Mouse (Mus musculus) left cerebral cortex, postnatal 4 days (tissue): ENCODE data around the gene 4930412O13Rik. TPM values are rescaled to one million over a fixed set of nuclear protein-coding genes. Genes with fewer than 3 reads are reported as not detected.

Experiments
- DNase-seq: peaks from one replicate; pipeline ENCODE4 v3.0.0-alpha.2; 2022
- intact Hi-C: fragments of 180-260 bp; cut with DNase I; formaldehyde crosslinking; loops from one replicate; pipeline ENCODE4 v1.15.1; 2025
- total RNA-seq, 2 experiments: library from RNA; stranded (reverse); gene quantifications; 2 replicates each; pipeline ENCODE4 v1.2.3; 2021

4930412O13Rik gene
- total RNA-seq: not detected

DNA sequence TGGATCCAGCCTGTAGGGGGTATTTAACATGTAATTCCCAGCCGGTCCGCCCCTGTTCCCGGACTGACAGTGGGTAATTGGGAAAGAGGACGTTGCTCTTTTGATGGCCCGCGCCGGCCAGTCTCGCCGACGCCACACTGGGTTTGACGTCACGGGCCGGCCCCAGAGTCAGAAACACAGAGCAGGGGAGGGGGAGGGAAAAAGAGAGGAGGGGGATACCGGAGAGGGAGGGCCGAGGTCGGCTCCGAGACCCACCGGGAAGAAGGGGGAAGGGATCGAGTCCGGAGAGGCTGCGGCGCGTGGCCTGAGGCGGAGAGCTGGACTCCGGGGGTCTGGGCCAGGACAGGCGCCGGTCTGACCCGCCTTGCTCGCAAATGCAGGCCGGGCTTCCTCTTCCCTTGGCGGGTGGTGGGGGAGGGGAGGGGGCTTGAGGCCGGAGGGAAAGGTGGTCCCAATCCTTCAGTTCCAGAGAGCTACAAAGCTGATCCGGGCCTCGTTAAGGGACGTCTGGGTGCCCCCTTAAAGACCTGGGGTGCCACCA, at the start of gene 4930412O13Rik:
Gene 4930412O13Rik (plus strand): TSS at position 202 of the 541 bp plus-strand sequence.
- no peak for DNase-seq
- intact Hi-C loops: loop anchor here (5.0 to 10.0 kb wide), 4 partner anchors 131 to 1204 kb away; no protein-coding TSS in a partner anchor

DNA sequence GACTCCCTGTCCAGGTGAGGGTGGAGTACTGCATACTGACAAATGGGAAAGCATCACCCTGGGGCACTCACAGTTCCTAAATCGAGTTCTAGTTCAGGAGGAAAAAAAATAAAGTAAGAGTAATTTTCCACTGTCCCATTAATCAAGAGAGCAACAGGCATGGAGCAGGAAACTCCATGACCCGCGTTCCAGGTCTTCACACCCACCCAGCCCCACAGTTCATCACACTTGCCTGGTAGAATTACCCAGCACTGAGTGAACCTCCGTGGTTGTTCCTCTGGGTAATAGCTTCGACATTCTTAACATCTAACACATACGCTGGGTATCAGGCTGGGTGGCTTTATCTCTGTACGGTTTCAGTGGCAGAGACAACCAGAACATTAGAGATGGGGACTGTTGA, 47.3 kb upstream of the 4930412O13Rik start:
- intact Hi-C loops: no loop called here
- DNase-seq: no peak

DNA sequence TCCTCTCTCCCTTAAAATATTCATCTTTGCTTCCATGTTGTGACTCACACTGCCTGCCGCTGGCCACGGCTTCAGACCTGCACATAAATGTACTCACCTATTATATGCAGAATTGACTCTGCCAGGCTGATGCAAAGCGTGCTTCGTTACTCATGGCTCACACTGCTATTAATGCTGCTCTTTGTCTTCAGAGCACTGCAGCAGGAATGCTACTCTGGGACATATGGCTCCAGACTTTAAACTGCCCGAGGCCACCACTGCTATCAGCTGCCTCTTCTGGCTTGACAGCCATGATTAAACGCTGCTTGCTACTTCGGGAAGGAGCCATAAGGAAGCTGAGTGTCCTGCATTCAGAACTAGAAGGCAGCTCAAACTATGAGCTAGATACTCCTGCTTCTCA, 45.9 kb upstream of the 4930412O13Rik start:
- intact Hi-C loops: no loop called here

DNA sequence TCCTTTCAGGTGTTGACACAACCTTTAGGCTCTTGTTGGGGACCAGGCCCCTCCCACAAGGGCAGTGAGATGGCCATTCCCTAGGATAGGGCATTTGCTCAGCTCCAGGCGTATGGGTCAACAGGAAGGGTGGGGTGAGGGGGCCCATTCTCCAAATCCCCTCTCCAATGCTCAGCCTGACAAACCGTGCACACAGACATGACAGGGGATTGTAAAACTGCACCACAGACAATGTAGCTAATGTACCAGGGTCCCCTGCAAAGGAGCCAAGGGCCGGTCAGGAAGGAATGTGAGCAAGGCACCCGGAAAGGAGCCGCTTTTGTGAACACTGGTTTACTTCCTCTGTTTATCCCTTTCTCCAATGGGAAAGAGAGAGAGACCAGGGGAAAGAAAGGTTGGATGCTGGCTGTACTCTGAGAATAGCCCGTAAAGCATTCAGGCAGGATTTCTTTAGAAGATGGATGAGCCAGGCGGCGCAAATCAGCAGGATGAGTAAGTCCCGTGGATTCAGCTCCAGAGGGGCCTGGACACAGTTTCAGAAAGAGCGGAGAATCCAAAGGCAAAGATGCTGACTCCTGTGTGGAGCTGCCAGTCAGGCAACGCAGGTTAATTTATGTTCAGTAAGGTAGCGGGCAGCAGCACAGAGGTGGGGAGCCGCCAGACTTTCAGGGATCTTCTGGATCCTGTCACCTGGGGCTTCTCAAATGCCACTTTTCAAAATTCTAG, 28.0 kb upstream of the 4930412O13Rik start:
- intact Hi-C loops: no loop called here
- DNase-seq: no peak

More for the DNA sequence above, 45.9 kb upstream of the 4930412O13Rik start:
- DNase-seq: peak; percentile 2

DNA sequence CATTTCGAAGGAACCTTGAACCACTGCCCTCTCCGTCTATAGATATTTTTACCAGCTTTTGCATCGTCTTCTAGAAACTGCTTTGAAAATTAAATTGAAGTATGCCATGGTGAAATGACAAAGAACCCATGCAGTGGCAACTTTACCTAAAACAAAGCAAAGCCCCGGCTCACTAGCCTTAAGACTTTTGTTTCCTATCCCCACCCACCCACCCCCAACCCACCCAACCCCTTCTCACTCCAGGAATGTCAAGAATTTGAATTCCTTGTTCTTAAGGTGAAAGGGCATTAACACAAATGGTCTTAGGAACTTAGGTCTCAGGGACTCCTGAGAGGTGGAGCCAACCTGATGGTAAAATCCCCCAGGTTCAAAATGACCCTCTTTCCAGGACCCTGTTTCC, 25.2 kb upstream of the 4930412O13Rik start:
- intact Hi-C loops: no loop called here

DNA sequence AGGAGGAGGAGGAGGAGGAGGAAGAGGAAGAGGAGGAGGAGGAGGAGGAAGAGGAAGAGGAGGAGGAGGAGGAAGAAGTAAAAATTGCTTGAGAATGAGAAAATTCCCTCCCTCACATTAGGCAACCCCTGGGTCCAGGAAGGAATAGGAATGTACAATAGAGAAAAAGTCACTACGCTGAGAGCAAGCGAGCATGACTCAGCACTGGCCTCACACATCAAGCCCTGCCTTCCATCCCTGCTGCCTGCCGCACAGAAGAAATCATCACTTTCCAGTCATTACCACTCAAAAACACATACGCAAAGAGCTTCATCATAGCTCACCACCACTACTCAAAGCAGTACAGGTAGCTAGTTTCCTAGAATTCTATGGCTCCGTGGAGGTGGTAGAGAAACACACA, 20.4 kb upstream of the 4930412O13Rik start:
- intact Hi-C loops: no loop called here
- DNase-seq: no peak

More for the DNA sequence above, 25.2 kb upstream of the 4930412O13Rik start:
- DNase-seq: no peak

DNA sequence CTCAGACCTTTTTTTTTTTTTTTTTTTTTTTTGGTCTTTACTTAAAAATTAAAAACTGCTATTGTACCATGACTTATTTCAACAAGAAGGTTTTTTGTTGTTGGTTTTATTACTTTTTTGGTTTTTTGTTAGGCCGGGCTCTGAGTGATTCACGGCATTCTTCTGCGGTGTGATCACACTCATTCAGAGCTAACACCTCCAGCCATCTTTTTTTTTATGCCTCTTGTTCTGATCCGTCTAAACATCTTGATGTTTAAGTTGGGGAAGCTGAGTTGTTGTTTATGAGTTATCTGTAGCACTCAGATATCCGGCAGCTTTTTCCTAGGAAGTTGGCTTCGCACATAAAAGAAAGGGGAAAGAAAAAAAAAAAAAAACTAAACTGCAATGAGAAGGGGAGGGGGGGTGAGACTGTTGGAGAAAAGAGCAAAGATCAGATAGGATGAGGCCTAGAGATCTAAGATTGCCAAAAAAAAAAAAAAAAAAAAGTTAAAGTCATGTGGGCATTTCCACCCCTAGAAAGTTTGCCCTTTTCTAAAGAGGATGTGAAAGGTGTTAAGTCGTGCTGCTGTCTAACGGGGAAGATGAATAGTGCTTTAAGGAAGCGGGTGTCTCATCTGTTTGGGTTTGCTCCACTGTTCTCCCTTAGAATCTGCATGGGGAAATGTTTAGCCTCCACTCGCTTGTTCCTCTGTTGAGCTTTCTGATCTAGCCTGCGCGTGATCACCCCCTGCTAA, 13.8 kb upstream of the 4930412O13Rik start:
- intact Hi-C loops: no loop called here
- DNase-seq: no peak

DNA sequence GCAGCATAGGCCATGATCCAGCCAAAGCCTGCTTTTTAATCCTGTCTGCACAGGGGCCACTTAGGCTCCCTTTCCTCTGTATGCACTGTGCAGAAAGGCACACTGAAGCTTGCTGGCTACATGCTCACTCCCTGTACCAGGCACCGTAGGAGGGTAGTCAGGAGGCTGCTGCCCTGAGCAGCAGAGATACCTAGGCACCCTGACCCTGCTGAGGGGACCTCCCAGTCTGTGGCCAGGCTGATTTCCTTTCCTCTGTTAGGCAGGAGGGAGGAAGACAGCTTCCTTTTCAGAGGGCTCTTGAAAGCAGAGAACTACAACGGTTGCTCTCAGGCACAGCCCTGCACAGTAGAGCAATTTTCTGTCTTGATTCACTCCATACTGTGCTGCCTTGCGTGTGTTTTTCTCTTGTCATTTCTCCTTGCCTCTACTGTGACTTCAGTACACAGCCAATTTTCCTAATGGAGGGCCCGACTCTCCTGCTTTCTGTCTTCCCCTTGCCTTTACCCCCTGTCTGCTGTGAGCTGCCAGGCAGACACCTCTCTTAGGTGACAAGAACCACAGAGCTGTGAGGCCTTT, 9.8 kb upstream of the 4930412O13Rik start:
- intact Hi-C loops: no loop called here
- DNase-seq: no peak

DNA sequence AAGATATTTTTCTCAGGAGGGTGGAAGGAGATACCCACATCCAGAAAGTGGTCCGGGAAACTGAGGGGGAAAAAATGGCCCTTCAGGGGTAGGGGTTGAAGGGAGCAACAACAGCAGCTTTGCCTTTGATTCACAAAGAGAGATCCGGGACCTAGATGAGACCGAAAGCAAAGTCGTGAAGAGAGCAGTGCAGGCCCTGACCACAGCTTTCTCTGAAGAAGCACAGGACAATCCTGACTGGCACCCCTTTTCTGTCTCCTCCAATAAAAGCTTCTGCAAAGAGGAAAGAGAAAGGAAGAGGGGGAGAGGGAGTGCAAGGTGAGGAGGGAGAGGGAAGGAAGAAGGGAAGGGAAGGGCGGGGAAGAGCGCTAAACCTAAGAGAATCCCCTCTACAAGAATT, 9.3 kb upstream of the 4930412O13Rik start:
- intact Hi-C loops: no loop called here
- no peak for DNase-seq

DNA sequence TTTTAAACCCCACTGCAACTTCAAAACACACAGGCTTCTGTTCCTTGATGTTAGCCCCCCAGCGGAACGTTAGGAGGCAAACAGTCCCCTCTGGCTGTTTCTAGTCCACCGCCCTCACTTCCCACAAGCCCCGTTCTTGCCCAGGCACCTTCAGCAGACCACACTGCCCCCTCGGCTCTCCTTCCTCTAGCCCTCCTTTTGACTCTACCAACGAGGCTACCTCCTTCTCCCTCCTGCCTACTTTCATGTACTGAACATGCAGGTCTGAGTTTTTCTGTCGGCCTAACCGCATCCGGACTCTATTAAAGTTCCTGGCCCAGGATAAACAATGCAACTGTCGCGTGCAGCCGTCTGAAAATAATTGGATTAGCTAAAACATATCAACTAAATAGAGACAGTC, 8.4 kb upstream of the 4930412O13Rik start:
- no peak for DNase-seq
- intact Hi-C loops: no loop called here

DNA sequence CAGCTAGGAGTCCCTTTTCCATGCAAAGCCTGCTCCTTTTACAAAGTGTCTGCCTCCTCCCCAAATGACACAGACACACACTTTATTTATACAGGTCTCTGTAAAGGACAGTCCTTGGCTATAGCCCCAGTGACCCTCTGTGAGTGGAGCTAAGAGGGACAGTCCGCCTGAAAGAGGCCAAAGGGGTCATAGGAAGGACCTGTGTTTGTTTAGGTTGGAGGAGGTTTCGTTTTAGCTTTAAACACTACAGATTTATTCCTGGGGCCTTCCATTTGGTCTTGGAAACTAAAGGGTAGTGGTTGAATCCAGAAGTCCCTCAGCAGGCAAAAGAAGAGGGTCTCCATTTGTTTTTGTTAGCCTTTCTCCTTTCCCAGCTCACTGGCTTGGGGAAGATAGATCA, 7.3 kb upstream of the 4930412O13Rik start:
- intact Hi-C loops: no loop called here
- DNase-seq: no peak

DNA sequence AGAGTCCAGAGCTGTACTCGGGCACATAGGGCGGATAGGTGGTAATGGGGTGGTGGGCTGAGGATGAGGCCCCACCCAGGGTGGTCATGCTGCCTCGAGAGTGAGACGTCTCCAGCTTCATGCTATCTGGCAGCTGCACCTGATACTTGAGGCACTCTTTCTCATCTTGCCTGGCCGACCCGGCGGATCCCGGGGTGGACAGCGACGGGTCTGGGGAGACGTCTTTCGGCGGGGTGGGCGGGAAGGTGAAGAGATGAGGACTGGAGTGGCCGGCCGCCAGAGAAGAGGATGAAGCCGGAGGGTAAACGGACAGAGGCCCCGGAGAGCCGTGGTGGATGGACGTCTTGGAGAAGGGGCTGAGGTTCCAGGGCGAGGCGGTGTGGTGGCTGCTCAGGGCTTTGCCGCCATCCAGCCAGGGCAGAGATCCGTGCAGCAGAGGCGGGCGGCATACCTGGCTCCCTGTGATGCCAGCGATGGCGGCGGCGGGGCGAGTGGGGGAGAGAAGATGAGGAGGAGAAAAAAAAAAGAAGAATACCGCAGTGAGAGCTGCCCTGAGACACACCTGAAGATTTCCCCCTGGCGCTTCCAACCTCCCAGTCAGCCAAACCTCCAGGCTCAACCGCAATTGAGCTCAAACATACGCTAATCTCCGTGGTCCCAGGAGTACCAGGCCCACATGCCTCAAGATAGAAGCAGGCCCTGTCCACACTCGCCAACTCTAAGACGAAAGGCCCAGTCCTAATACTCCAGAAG, 6.4 kb upstream of the 4930412O13Rik start:
- DNase-seq: no peak
- intact Hi-C loops: no loop called here

DNA sequence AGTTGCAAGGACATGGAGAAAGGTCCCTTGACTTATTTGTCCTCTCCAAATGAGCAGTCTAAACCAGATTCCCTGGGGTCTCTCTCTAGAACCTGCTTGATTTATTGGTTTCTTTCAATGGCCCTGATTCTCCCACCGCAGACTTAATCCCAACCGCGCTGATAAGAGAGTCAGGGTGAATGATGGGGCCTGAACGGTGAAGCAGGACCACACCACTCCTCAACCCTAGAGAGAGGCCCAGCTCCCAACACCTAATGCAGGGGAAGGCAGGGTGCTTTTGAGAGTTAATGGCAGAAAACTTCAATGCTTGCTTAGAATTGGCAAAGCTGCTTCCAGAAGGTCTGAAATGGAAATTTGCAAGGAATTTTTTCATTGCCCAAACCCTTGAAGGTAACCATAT, 5.8 kb upstream of the 4930412O13Rik start:
- intact Hi-C loops: no loop called here
- DNase-seq: no peak

DNA sequence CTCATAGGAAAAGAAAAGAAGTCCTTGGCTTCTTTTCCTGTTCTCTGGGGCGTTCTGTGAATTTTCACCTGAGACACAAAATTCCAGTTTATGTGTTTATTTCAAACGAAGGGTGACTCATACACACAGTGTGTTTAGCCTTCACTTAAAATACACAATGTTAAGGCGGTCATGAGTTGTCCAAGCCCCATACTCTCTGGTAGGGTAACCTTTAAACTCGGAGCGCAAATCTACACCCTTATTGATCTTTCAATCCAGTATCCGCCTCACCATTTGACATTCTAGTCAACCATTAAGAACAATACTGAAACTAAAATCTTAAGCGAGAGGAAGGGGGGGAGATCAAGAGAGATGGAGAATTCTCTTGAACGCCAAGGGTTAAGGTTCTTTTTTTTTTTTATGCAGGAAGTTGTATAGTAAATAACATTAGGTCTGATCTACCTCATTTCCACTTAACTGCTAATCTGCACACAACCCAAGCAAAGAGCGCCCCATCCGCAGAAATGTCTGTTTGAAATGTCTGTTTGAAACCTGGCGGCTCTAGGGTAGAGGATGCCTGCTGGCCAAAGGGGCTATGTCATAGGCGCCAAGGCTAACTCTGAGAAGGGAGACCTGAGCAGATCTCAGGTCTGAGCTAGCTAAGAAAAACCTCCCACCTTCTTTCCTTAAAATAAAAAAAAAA, 5.2 kb upstream of the 4930412O13Rik start:
- intact Hi-C loops: no loop called here
- no peak for DNase-seq

DNA sequence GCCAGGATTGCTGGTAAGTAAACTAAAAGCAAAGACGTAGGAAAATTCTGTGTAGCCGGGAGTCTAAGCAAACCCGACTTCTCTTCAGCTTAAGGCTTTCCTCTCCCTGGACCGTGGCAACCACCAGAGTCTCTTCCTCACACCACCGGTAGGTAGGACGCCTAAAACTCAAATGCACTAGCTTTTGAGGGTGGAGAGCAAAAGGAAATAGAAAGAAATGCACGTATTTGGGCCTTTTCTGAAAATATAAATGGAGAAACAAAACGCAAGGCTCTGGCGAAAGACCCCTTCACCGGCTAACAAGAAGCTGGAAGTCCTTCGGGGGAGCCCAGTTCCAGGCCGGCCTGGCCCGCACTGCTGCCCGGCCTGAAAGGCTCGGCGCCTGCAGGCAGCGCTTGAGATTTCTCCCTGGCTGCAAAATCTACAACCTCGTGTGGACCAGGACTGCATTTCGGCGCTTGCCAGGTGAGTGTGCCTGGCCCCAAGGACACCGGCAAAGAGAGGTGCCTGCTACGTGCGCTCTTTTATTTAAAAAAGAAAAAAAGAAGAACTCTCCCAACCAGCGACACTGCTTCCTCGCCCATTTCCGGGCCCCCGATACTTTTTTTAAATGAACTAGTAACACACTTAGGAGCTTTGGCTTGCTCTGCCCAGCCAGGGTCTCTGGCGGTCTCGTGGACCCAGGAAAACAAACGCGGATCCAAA, 4.3 kb upstream of the 4930412O13Rik start:
- intact Hi-C loops: no loop called here
- no peak for DNase-seq

DNA sequence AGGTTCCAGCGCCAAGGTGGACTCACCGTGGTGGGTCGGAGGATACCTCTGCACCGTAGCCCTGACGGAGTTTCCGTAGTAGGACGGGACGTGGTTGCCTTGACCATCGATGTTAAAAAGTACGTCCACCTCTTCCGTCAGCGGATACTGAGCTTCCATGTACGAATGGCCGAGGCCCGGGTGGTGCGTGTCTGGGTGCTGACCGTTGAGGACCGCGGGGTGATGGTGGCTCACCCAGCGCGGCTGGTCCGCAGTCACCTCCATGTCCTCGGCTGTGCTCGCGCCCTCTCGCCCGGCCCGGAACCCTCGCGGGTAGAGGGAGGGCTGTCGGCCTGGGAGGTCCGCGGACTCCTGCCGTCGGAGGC, 3.7 kb upstream of the 4930412O13Rik start:
- intact Hi-C loops: no loop called here
- DNase-seq: no peak

DNA sequence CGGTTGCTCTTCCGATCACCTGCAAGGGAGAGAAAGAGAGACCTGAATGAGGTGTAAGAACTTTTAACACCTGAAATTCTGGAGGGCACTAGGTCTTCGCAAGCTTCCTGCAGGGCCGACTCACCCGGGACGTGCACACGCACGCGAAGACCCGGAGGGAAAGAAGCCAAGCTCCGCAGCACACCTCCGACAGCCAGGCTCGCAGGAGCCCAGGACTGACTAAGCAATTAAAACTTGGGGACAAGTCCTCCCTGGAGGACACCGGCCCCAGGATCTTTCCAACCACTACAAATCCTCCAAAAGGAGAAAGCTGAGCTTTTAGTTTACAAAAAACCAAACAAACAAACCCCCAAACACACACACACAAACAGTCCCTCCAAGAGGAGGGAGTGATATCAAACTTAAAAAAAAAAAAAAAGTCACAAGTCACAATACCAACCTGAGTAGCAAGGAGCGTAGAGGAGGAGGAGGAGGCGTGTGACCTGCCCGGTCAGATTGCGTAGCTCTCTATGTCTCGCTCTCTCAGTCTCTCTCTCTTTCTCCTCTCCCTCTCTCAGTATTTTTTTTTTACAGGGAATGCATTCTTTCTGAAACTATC, 3.0 kb upstream of the 4930412O13Rik start:
- no peak for DNase-seq
- intact Hi-C loops: no loop called here

DNA sequence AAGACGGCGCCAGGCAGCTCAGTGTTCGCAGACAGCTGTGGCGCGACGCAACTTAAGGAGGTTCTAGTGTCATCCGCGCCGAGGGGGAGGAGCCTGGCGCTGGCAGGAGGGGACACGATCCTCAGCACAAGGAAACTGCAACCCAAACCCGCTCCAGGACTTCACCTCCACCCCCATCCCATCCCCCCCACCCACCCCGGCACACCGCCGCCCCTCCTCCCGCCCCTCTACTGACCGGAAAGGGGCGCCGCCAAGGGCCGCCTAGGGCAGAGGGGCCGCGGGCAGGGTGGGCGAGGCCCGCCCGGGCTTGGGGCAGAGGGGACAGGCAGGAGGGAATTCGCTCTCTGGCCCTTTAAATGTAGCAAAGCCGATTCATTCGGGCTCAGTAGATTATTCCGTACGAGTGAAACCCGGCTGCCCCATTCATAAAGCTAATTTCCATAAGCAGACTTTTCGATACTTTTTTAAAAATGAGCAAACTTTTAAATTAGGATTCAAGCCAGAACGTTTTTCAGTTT, 2.4 kb upstream of the 4930412O13Rik start:
- DNase-seq: no peak
- intact Hi-C loops: no loop called here

DNA sequence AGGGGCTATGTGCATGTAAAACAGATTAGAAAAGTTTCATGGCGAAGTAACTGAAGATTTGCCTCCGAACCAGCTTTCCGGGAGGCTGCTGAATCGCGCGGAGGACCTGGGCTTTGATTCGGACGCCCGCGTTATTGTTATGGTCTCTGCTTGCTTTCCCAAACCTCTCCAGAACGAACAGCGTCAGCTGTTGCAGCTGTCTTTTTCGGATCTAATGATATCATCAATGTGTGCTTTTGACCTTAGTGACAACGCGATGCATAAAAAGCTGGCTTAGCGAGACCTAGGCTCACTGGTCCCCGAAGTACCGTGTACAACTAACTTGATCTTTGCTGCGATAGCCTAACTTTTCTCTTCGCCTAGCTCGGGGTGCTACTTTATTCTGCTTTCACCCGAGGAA, 2.0 kb upstream of the 4930412O13Rik start:
- intact Hi-C loops: no loop called here
- no peak for DNase-seq
